Mouse (Mus musculus): ENCODE data around the gene Cabs1. TPM values are rescaled to one million over a fixed set of nuclear protein-coding genes. Genes with fewer than 3 reads are reported as not detected.

The Cabs1 gene
- polyA plus RNA-seq (2014; fragmentation: Nextera tagmentation; extraction: Ambion mirVana), result not detected in 2 replicates

DNA sequence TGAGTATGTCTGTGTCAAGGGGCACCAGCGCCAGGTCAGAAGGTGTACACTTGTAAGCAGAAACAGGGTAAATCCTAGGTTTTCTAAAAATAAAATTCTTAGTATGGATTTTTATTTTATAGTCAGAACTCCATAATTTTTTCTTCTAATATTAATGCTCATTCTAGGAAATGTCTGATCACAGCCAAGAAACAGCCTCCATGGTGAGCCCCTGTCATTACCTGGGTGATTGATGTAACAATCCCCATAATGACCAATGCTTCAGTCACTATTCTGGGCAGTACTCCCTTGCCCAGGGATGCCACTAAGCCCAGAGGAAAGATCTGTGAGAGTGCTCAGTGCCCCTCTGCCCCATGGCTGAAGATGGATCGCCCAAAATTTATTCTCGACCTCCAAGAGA is at the start of gene Cabs1:
TSS of gene Cabs1 (plus strand) at position 301 of the 400 bp plus-strand sequence.
- 90% methylated on average over 3 of the region's 3 CpGs for WGBS

DNA sequence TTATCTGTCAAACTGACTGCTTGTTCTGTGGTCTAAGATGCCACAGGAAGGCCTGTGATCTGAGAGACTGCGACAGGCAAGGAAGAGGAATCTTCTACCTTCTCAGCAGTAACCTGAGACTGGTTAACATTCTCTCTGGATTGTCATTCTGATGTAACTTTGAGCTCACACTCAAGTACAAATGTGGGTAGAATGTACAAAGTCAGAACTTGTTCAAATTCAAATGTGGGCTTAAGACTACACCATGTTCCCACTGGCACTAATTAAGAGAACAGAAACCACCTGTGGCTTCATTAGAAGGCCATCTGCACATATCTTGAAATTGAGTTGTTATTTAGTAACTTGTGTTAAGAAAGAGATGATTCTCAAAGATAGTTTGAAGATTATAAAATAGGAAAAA is 47.6 kb upstream of the Cabs1 start:
- H3K27me3 ChIP-seq (ENCODE audit: control insufficient read depth, insufficient read depth, low read length), result no peaks in the 10 kb centered on the region

More for the DNA sequence above, at the start of gene Cabs1:
- Histone ChIP-seq H3K4me1 (ENCODE audit: control insufficient read depth, insufficient read depth, low read length) (no peaks in the 10 kb centered on the region), H3K36me3 (ENCODE audit: control insufficient read depth, insufficient read depth, low read length) (no peaks in the 10 kb centered on the region), H3K4me2 (replicated peaks; ENCODE audit: low read depth, low read length) (no peak within 1 kb of the TSS), H3K9ac (replicated peaks; ENCODE audit: low read depth, low read length) (no peak within 1 kb of the TSS), H3K27ac (ENCODE audit: low read length) (no peak within 1 kb of the TSS), H3K9me3 (ENCODE audit: control insufficient read depth, low read depth, low read length) (no peaks in the 10 kb centered on the region), H3K4me3 (ENCODE audit: low read depth, low read length) (no peak within 1 kb of the TSS), H3K27me3 (ENCODE audit: control insufficient read depth, insufficient read depth, low read length) (no peaks in the 10 kb centered on the region)
- ATAC-seq (ENCODE audit: insufficient number of reproducible peaks, insufficient read depth, low FRiP score, low read depth), result no peak

DNA sequence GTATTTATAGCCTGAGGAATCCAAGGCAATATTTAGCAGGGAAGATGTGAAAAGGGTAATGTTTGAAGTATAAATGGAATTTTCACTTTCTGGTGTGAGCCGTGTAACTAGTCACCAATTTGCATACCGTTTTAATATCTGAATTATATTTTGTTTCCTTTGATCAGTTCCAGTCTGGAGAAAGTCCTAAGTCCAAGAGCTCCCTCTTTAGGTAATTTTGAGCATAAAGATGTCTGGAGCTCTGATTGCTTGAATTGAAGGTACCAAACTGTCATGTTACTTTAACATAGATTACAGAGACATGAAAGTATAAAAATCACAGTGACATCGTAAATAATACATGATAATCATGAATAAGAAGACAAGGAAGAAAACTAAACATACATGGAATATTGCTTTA is 38.5 kb upstream of the Cabs1 start:
- Histone ChIP-seq H3K4me2 (replicated peaks; ENCODE audit: low read depth, low read length) (no peak overlapping the region), H3K9ac (replicated peaks; ENCODE audit: low read depth, low read length) (no peak overlapping the region), H3K9me3 (ENCODE audit: control insufficient read depth, low read depth, low read length) (no peaks in the 10 kb centered on the region), H3K4me3 (ENCODE audit: low read depth, low read length) (no peak overlapping the region), H3K36me3 (ENCODE audit: control insufficient read depth, insufficient read depth, low read length) (no peaks in the 10 kb centered on the region), H3K27me3 (ENCODE audit: control insufficient read depth, insufficient read depth, low read length) (no peaks in the 10 kb centered on the region), H3K4me1 (ENCODE audit: control insufficient read depth, insufficient read depth, low read length) (no peaks in the 10 kb centered on the region), H3K27ac (ENCODE audit: low read length) (no peak overlapping the region)
- ATAC-seq (ENCODE audit: insufficient number of reproducible peaks, insufficient read depth, low FRiP score, low read depth), result no peak
- WGBS, result 44% methylated on average over 3 of the region's 3 CpGs

More for the DNA sequence above, 47.6 kb upstream of the Cabs1 start:
- Histone ChIP-seq H3K9me3 (ENCODE audit: control insufficient read depth, low read depth, low read length) (no peaks in the 10 kb centered on the region), H3K27ac (ENCODE audit: low read length) (no peak overlapping the region), H3K4me3 (ENCODE audit: low read depth, low read length) (no peak overlapping the region), H3K36me3 (ENCODE audit: control insufficient read depth, insufficient read depth, low read length) (no peaks in the 10 kb centered on the region), H3K4me1 (ENCODE audit: control insufficient read depth, insufficient read depth, low read length) (no peaks in the 10 kb centered on the region), H3K9ac (replicated peaks; ENCODE audit: low read depth, low read length) (no peak overlapping the region), H3K4me2 (replicated peaks; ENCODE audit: low read depth, low read length) (no peak overlapping the region)
- no peak for ATAC-seq (ENCODE audit: insufficient number of reproducible peaks, insufficient read depth, low FRiP score, low read depth)
- 46% methylated on average over 1 of the region's 1 CpGs for WGBS

DNA sequence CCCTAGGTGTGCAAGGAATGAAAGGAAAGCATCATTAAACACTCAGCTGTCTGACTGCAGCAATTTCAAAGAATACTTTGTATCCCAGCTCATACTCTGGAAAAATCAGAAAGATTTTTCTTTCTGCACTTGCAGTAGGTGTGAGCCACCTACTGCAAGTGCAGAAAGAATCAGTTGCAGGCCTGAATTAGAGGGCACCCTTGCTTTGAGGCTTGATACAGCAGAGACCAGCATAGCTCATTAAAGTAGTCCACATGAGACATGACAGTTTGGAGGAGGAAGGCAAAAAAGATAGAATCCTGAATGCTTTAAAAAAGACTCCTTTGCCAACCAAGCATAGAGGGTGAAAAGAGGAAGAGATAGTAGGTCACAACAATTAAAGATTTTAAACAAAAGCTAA is 36.7 kb upstream of the Cabs1 start:
- no peaks in the 10 kb centered on the region for H3K9me3 ChIP-seq (ENCODE audit: control insufficient read depth, low read depth, low read length)
- H3K27me3 ChIP-seq (ENCODE audit: control insufficient read depth, insufficient read depth, low read length), result no peaks in the 10 kb centered on the region
- no peak overlapping the region for H3K4me3 ChIP-seq (ENCODE audit: low read depth, low read length)
- no peaks in the 10 kb centered on the region for H3K36me3 ChIP-seq (ENCODE audit: control insufficient read depth, insufficient read depth, low read length)
- no peak overlapping the region for H3K9ac ChIP-seq (replicated peaks; ENCODE audit: low read depth, low read length)
- H3K4me2 ChIP-seq (replicated peaks; ENCODE audit: low read depth, low read length), result no peak overlapping the region
- ATAC-seq (ENCODE audit: insufficient number of reproducible peaks, insufficient read depth, low FRiP score, low read depth), result no peak
- no peaks in the 10 kb centered on the region for H3K4me1 ChIP-seq (ENCODE audit: control insufficient read depth, insufficient read depth, low read length)
- H3K27ac ChIP-seq (ENCODE audit: low read length), result no peak overlapping the region

DNA sequence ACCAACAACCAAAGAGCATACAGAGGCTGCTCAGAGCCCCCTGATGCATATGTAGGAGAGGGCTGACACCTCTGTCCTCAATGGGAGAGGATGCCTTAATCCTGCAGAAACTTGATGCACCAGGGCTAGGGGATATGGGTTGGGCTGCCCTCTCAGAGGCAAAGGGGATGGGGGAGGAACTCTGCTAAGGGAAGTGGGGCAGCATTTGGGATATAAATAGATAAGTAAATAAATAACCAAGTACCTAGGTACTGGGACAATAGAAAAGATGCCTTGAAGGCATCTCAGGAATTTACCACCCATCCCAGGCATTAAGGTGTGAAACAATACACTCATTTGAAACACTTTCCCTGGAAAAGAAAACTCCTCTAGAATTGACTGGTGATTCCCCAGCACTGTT is 27.4 kb upstream of the Cabs1 start:
- no peak overlapping the region for H3K9ac ChIP-seq (replicated peaks; ENCODE audit: low read depth, low read length)
- no peak for ATAC-seq (ENCODE audit: insufficient number of reproducible peaks, insufficient read depth, low FRiP score, low read depth)
- no peaks in the 10 kb centered on the region for H3K36me3 ChIP-seq (ENCODE audit: control insufficient read depth, insufficient read depth, low read length)
- no peaks in the 10 kb centered on the region for H3K27me3 ChIP-seq (ENCODE audit: control insufficient read depth, insufficient read depth, low read length)
- no peaks in the 10 kb centered on the region for H3K9me3 ChIP-seq (ENCODE audit: control insufficient read depth, low read depth, low read length)
- H3K4me1 ChIP-seq (ENCODE audit: control insufficient read depth, insufficient read depth, low read length), result no peaks in the 10 kb centered on the region
- H3K27ac ChIP-seq (ENCODE audit: low read length), result no peak overlapping the region
- H3K4me2 ChIP-seq (replicated peaks; ENCODE audit: low read depth, low read length), result no peak overlapping the region
- H3K4me3 ChIP-seq (ENCODE audit: low read depth, low read length), result no peak overlapping the region

DNA sequence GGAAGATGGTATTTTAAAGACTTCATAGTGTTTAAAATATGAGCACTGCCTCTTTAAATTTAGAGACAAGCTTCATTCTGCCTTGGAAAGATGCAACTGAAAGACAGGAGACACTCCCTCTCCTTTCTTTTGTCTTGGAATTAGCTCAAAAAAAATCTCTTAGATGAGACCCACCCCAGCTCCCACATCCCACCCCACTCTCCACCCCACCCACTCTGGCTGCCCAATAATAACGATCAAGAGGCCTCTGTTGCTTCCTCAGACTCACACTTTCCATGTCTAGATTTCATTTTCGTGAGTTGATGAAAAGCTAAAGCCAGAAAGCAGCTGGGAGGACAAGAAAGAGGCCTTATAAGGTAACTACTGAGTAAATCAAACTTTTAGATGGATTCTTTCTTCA is 10.0 kb upstream of the Cabs1 start, which contains the start of the genes 2310003L06Rik and Gm28434:
TSS of gene 2310003L06Rik (plus strand) at position 259 of the 400 bp plus-strand sequence.
TSS of gene Gm28434 (plus strand) at position 317 of the 400 bp plus-strand sequence.
- no peaks in the 10 kb centered on the region for H3K9me3 ChIP-seq (ENCODE audit: control insufficient read depth, low read depth, low read length)
- H3K4me2 ChIP-seq (replicated peaks; ENCODE audit: low read depth, low read length), result no peak within 1 kb of the TSS
- no peak within 1 kb of the TSS for H3K9ac ChIP-seq (replicated peaks; ENCODE audit: low read depth, low read length)
- no peak within 1 kb of the TSS for H3K4me3 ChIP-seq (ENCODE audit: low read depth, low read length)
- 64% methylated on average over 2 of the region's 2 CpGs for WGBS
- ATAC-seq (ENCODE audit: insufficient number of reproducible peaks, insufficient read depth, low FRiP score, low read depth), result no peak
- H3K27me3 ChIP-seq (ENCODE audit: control insufficient read depth, insufficient read depth, low read length), result no peaks in the 10 kb centered on the region
- no peaks in the 10 kb centered on the region for H3K36me3 ChIP-seq (ENCODE audit: control insufficient read depth, insufficient read depth, low read length)
- H3K27ac ChIP-seq (ENCODE audit: low read length), result no peak within 1 kb of the TSS
- no peaks in the 10 kb centered on the region for H3K4me1 ChIP-seq (ENCODE audit: control insufficient read depth, insufficient read depth, low read length)

DNA sequence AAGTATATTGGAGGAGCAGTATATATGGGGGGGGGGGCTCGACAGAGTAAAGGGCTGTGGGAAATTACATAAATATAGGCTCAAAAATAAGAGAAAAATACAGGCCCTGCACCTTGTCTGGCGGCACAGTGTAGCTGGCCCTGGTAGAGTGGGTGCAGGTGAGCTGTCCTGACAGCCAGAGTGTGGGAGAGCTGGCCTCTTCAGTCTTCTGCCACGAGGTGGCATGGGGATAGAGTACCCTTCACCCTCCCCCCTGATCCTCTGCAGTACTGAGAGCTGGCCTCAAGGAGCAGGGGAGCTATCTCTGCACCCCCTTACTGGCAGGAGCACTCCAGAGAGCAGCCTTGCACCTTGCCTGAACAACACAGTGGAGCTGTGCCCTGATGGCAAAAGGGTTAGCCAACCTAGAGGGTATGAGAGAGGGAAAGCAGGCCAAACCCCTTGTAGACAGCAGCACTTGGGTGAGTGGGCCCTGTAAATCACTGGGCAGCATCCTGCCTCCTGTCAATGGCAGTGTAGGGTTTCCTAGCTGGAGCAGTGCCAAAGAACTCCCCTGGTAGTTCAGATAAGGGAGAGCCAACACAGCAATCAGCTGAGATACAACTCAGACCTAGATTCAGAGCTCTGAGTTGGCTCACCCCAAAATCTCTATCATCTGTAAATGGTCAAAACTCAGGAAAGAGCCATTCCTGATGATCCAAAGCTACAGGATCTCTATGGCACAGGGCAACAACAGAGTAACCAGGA is 3.4 kb downstream of the Cabs1 start:
- H3K4me2 ChIP-seq (replicated peaks; ENCODE audit: low read depth, low read length), result no peak overlapping the region
- no peak overlapping the region for H3K9ac ChIP-seq (replicated peaks; ENCODE audit: low read depth, low read length)
- no peak overlapping the region for H3K4me3 ChIP-seq (ENCODE audit: low read depth, low read length)
- no peaks in the 10 kb centered on the region for H3K4me1 ChIP-seq (ENCODE audit: control insufficient read depth, insufficient read depth, low read length)
- H3K36me3 ChIP-seq (ENCODE audit: control insufficient read depth, insufficient read depth, low read length), result no peaks in the 10 kb centered on the region
- no peaks in the 10 kb centered on the region for H3K27me3 ChIP-seq (ENCODE audit: control insufficient read depth, insufficient read depth, low read length)
- no peaks in the 10 kb centered on the region for H3K9me3 ChIP-seq (ENCODE audit: control insufficient read depth, low read depth, low read length)
- WGBS, result 62% methylated on average over 3 of the region's 3 CpGs
- no peak overlapping the region for H3K27ac ChIP-seq (ENCODE audit: low read length)
- ATAC-seq (ENCODE audit: insufficient number of reproducible peaks, insufficient read depth, low FRiP score, low read depth), result peak; percentile 46; the same call in 1 of the 2 replicates

DNA sequence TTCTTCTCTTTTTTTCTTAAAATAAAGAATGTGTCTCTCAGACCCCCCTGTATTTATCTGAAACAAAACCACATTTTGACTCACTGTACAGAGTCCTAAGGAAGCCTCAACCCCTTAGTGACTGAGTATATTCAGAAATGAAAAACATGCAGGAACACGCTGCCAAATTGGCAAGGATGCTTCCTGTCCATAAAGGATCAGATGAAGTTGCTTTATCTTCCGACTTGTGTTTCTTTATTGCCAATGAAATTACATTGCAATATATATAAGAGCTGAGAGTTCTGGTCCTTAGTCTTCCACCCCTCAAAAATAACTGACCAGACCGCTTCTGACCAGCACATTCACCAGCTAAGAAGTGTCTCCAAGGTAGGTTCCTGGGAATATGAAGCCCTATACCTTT is 23.0 kb downstream of the Cabs1 start, which contains the start of gene Smr3a:
TSS of gene Smr3a (plus strand) at position 301 of the 400 bp plus-strand sequence.
- ATAC-seq (ENCODE audit: insufficient number of reproducible peaks, insufficient read depth, low FRiP score, low read depth), result no peak
- WGBS, result 91% methylated on average over 3 of the region's 3 CpGs
- H3K27ac ChIP-seq (ENCODE audit: low read length), result no peak within 1 kb of the TSS

DNA sequence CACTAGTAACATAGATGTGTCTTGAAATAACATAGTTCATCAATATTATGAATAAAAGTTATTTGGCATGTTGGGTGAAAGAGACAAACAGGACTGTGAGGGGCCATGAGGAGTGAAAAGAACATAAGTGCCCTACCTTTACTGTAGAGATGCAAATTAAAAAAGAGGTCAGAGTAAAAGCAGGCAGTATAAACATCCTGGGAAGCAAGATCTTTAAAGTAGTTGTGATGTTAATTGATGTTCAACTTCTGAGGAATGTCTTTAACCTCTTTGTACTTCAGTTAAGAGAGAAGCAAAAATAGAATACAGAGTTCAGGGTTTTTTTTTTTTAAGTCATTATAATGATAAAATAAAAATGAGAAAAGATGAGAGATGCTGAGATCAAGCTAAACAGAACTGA is 26.0 kb downstream of the Cabs1 start:
- H3K27me3 ChIP-seq (ENCODE audit: control insufficient read depth, insufficient read depth, low read length), result no peaks in the 10 kb centered on the region
- H3K9ac ChIP-seq (replicated peaks; ENCODE audit: low read depth, low read length), result no peak overlapping the region
- H3K4me1 ChIP-seq (ENCODE audit: control insufficient read depth, insufficient read depth, low read length), result no peaks in the 10 kb centered on the region
- no peak overlapping the region for H3K4me2 ChIP-seq (replicated peaks; ENCODE audit: low read depth, low read length)
- H3K27ac ChIP-seq (ENCODE audit: low read length), result no peak overlapping the region
- ATAC-seq (ENCODE audit: insufficient number of reproducible peaks, insufficient read depth, low FRiP score, low read depth), result no peak
- H3K36me3 ChIP-seq (ENCODE audit: control insufficient read depth, insufficient read depth, low read length), result no peaks in the 10 kb centered on the region
- H3K4me3 ChIP-seq (ENCODE audit: low read depth, low read length), result no peak overlapping the region
- no peaks in the 10 kb centered on the region for H3K9me3 ChIP-seq (ENCODE audit: control insufficient read depth, low read depth, low read length)

More for the DNA sequence above, 23.0 kb downstream of the Cabs1 start, which contains the start of gene Smr3a:
- Histone ChIP-seq H3K4me2 (replicated peaks; ENCODE audit: low read depth, low read length) (no peak within 1 kb of the TSS), H3K9me3 (ENCODE audit: control insufficient read depth, low read depth, low read length) (no peaks in the 10 kb centered on the region), H3K9ac (replicated peaks; ENCODE audit: low read depth, low read length) (no peak within 1 kb of the TSS), H3K4me3 (ENCODE audit: low read depth, low read length) (no peak within 1 kb of the TSS), H3K4me1 (ENCODE audit: control insufficient read depth, insufficient read depth, low read length) (no peaks in the 10 kb centered on the region), H3K36me3 (ENCODE audit: control insufficient read depth, insufficient read depth, low read length) (no peaks in the 10 kb centered on the region), H3K27me3 (ENCODE audit: control insufficient read depth, insufficient read depth, low read length) (no peaks in the 10 kb centered on the region)

Measured in stomach, embryonic 14.5 days (tissue).